Mouse (Mus musculus) olfactory bulb, adult 2 months (tissue): ENCODE data around the gene Nrxn3.

Experiments
- CTCF ChIP-seq: fragments of 200-500 bp; IDR thresholded peaks from 2 replicates; pipeline ENCODE4 v1.5.1; 2012; ENCODE audit warnings: low read depth, mild to moderate bottlenecking, low read length, moderate library complexity; ENCODE audit not compliant: insufficient read depth
- POLR2A ChIP-seq: fragments of 200-500 bp; IDR thresholded peaks from 2 replicates; pipeline ENCODE4 v1.6.1; 2012; ENCODE audit warnings: mild to moderate bottlenecking, low read depth, low read length, moderate library complexity; ENCODE audit not compliant: insufficient read depth

DNA sequence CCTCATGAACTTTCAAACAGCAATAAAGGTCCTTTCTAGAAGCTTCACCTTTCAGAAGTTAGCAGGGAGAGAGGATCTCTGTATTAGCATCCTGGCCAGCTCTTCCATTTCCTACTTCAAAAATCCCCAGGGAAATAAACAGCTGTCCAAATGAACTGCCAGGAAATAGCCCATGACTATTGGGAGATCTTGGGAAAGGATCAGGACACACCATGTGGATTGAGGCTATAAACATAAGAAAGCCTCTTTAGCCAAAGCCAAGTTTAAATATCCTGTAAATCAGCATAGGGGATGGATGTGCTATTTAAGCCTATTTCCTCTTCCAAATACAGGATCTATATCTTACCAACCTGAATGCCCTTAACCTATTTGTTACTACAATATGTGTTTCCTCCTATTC is 1230.6 kb downstream of the Nrxn3 start:
- TF ChIP-seq CTCF (no peak), POLR2A (no peak)
